Mouse (Mus musculus): ENCODE results near the gene Usp35. TPM values are rescaled to one million over a fixed set of nuclear protein-coding genes. Genes with fewer than 3 reads are reported as not detected.

Gene Usp35
- polyA plus RNA-seq, 1 experiment from 2014 or later, result 0.48 TPM

DNA sequence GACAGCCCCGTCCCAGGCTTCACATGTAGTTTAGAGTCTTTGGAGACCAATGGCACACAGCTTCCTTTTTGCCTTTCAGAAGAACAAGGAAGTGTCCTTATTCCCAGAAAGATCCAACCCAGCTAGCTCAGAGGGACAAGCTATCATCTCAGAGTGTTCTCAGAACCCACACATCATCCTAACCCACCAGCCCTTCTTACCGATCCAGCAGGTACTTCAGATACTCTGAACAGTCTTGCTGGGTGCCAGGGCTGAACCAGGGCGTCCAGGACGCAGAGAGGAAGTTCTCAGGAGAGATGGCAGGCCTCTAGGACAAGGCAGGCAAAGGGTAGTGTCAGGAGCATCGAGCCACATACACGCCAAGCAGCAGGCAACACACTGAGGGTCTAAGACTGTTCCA is 19.0 kb downstream of the Usp35 start:
- Histone ChIP-seq H3K9ac (ENCODE audit: low read depth, low read length) (no peak overlapping the region), H3K27ac (ENCODE audit: low read depth, low read length) (no peak overlapping the region), H3K9me3 (ENCODE audit: control insufficient read depth) (no peaks in the 10 kb centered on the region), H3K4me3 (ENCODE audit: low read depth, low read length) (no peak overlapping the region), H3K4me1 (replicated peaks; ENCODE audit: control insufficient read depth, insufficient read depth, low read length) (no peaks in the 10 kb centered on the region), H3K27me3 (replicated peaks; ENCODE audit: control insufficient read depth, insufficient read depth, low read length) (no peaks in the 10 kb centered on the region), H3K36me3 (ENCODE audit: control insufficient read depth, insufficient read depth) (peaks cover 30% of the 10 kb centered on the region), H3K4me2 (replicated peaks; ENCODE audit: low read depth) (no peak overlapping the region)
- ATAC-seq, result no peak
- WGBS, result 89% methylated on average over 6 of the region's 6 CpGs
- TF ChIP-seq CTCF (IDR thresholded peaks at IDR 0.05; ENCODE audit: low read depth), result no peak

DNA sequence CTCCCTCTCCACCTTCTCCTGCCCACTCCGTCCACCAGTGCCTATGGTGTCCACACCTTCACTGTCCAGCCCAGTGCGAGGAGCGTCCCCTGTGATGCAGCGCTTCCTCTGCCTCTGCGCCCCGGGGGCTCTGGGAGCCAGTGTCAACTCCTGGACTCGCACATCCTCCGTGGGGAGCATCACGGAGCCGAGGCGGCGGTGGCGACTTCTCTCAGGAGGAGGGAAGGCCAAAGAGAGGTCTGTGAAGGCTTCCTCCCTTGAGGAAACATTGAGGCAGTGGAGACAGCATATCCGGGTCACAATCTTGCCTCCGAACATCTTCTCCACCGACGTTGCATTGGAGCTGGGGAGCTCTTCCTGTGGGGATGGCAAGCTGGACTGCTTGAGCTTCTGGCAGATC is 19.6 kb downstream of the Usp35 start:
- ATAC-seq, result no peak
- H3K9me3 ChIP-seq (ENCODE audit: control insufficient read depth), result no peaks in the 10 kb centered on the region
- H3K4me1 ChIP-seq (replicated peaks; ENCODE audit: control insufficient read depth, insufficient read depth, low read length), result no peaks in the 10 kb centered on the region
- peaks cover 33% of the 10 kb centered on the region for H3K36me3 ChIP-seq (ENCODE audit: control insufficient read depth, insufficient read depth)
- no peak overlapping the region for H3K27ac ChIP-seq (ENCODE audit: low read depth, low read length)
- no peak overlapping the region for H3K9ac ChIP-seq (ENCODE audit: low read depth, low read length)
- no peak for TF ChIP-seq CTCF (IDR thresholded peaks at IDR 0.05; ENCODE audit: low read depth)
- H3K4me3 ChIP-seq (ENCODE audit: low read depth, low read length), result no peak overlapping the region
- no peak overlapping the region for H3K4me2 ChIP-seq (replicated peaks; ENCODE audit: low read depth)
- 90% methylated on average over 17 of the region's 17 CpGs for WGBS
- H3K27me3 ChIP-seq (replicated peaks; ENCODE audit: control insufficient read depth, insufficient read depth, low read length), result no peaks in the 10 kb centered on the region

DNA sequence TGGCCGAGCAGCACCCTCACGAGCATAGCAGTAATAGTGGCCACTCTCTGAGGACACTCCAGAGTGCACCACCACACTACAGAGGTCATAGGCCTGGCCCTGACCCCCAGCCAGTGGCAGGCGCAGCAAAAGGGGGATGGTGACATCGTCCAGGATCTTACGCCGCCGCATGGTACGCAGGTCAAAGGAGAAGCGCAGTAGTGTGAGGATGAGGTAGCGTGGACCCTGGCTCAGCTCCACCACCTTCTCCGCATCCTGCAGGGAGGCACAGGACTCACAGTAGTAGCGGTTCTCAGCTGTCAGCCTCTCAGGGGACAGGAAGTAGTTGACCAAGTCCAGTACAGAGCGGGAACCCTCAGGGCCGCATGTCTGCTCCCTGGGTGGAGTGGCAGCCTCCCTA is 20.2 kb downstream of the Usp35 start:
- Histone ChIP-seq H3K9me3 (ENCODE audit: control insufficient read depth) (no peaks in the 10 kb centered on the region), H3K4me2 (replicated peaks; ENCODE audit: low read depth) (no peak overlapping the region), H3K36me3 (ENCODE audit: control insufficient read depth, insufficient read depth) (peaks cover 39% of the 10 kb centered on the region), H3K4me1 (replicated peaks; ENCODE audit: control insufficient read depth, insufficient read depth, low read length) (no peaks in the 10 kb centered on the region), H3K4me3 (ENCODE audit: low read depth, low read length) (no peak overlapping the region), H3K27me3 (replicated peaks; ENCODE audit: control insufficient read depth, insufficient read depth, low read length) (no peaks in the 10 kb centered on the region), H3K9ac (ENCODE audit: low read depth, low read length) (no peak overlapping the region), H3K27ac (ENCODE audit: low read depth, low read length) (no peak overlapping the region)
- WGBS, result 87% methylated on average over 14 of the region's 14 CpGs
- TF ChIP-seq CTCF (IDR thresholded peaks at IDR 0.05; ENCODE audit: low read depth), result no peak
- ATAC-seq, result no peak

- Histone ChIP-seq H3K27ac (ENCODE audit: low read depth, low read length) (no peak overlapping the region), H3K4me2 (replicated peaks; ENCODE audit: low read depth) (no peak overlapping the region), H3K9me3 (ENCODE audit: control insufficient read depth) (no peaks in the 10 kb centered on the region), H3K9ac (ENCODE audit: low read depth, low read length) (no peak overlapping the region), H3K4me3 (ENCODE audit: low read depth, low read length) (no peak overlapping the region), H3K36me3 (ENCODE audit: control insufficient read depth, insufficient read depth) (peaks cover 52% of the 10 kb centered on the region), H3K4me1 (replicated peaks; ENCODE audit: control insufficient read depth, insufficient read depth, low read length) (no peaks in the 10 kb centered on the region), H3K27me3 (replicated peaks; ENCODE audit: control insufficient read depth, insufficient read depth, low read length) (no peaks in the 10 kb centered on the region)
- WGBS, result 84% methylated on average over 3 of the region's 3 CpGs
- TF ChIP-seq CTCF (IDR thresholded peaks at IDR 0.05; ENCODE audit: low read depth), result no peak
- ATAC-seq, result no peak
Measured at GRCm38 (mm10) chr7:97310341-97310635, 21.5 kb downstream of the Usp35 start.

GRCm38 (mm10) chr7:97309461-97310340 is 22.1 kb downstream of the Usp35 start:
- 89% methylated on average over 4 of the region's 4 CpGs for WGBS
- Histone ChIP-seq H3K27ac (ENCODE audit: low read depth, low read length) (no peak overlapping the region), H3K4me3 (ENCODE audit: low read depth, low read length) (no peak overlapping the region), H3K27me3 (replicated peaks; ENCODE audit: control insufficient read depth, insufficient read depth, low read length) (no peaks in the 10 kb centered on the region), H3K36me3 (ENCODE audit: control insufficient read depth, insufficient read depth) (peaks cover 58% of the 10 kb centered on the region), H3K4me2 (replicated peaks; ENCODE audit: low read depth) (no peak overlapping the region), H3K9ac (ENCODE audit: low read depth, low read length) (no peak overlapping the region), H3K4me1 (replicated peaks; ENCODE audit: control insufficient read depth, insufficient read depth, low read length) (no peaks in the 10 kb centered on the region), H3K9me3 (ENCODE audit: control insufficient read depth) (no peaks in the 10 kb centered on the region)
- no peak for ATAC-seq
- TF ChIP-seq CTCF (IDR thresholded peaks at IDR 0.05; ENCODE audit: low read depth), result no peak

DNA sequence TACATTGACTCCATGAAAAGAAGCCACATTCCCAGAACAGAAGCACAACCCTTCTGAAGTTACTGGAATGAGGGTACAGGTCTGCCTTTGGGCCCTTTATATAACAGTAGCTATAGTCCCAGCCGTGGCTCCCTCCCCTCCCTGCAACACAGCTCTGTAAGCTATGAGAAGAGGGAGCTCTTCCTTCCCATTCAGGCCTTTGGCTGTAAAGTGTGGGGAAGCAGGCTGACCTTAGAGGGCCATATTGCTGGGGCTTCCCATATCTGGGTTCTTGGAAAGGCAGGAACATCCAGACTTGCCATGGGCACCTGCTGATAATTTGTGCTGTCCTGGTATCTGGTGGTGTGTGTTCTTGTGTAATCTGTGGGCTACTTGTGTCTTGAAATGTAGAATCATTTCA is 24.3 kb downstream of the Usp35 start:
- Histone ChIP-seq H3K9ac (ENCODE audit: low read depth, low read length) (no peak overlapping the region), H3K27ac (ENCODE audit: low read depth, low read length) (no peak overlapping the region), H3K4me3 (ENCODE audit: low read depth, low read length) (no peak overlapping the region), H3K27me3 (replicated peaks; ENCODE audit: control insufficient read depth, insufficient read depth, low read length) (no peaks in the 10 kb centered on the region), H3K4me1 (replicated peaks; ENCODE audit: control insufficient read depth, insufficient read depth, low read length) (no peaks in the 10 kb centered on the region), H3K9me3 (ENCODE audit: control insufficient read depth) (no peaks in the 10 kb centered on the region), H3K4me2 (replicated peaks; ENCODE audit: low read depth) (no peak overlapping the region), H3K36me3 (ENCODE audit: control insufficient read depth, insufficient read depth) (peaks cover 78% of the 10 kb centered on the region)
- ATAC-seq, result no peak
- 89% methylated on average over 1 of the region's 1 CpGs for WGBS
- no peak for TF ChIP-seq CTCF (IDR thresholded peaks at IDR 0.05; ENCODE audit: low read depth)

All from intestine, postnatal 0 days (tissue).